Mouse (Mus musculus): ENCODE results near the gene Gm20721.

- no peak for TF ChIP-seq CTCF (IDR thresholded peaks at IDR 0.05; ENCODE audit: low read depth, low read length)
- TF ChIP-seq POLR2AphosphoS5 (IDR thresholded peaks at IDR 0.05; ENCODE audit: insufficient replicate concordance, low read depth, low read length): no peak
These were observed 54.9 kb downstream of the Gm20721 start for GRCm38 (mm10) chr2:174291662-174292030.
